Mouse (Mus musculus) T-helper 2 cell (primary cell): ENCODE results near the gene Mical3.
"Not testable (repeated sequence)": the region's sequence is repeated elsewhere in the genome, so short reads cannot be mapped to it uniquely, and the experiment has no call there.

ENCODE experiments used
- in situ Hi-C: fragments of 300-600 bp; cut with MboI, MseI; formaldehyde crosslinking; loops from one replicate; pipeline ENCODE4 v1.15.1; 2025; ENCODE audit warnings: high pct_unique_total_duplicates

The Mical3 gene

DNA sequence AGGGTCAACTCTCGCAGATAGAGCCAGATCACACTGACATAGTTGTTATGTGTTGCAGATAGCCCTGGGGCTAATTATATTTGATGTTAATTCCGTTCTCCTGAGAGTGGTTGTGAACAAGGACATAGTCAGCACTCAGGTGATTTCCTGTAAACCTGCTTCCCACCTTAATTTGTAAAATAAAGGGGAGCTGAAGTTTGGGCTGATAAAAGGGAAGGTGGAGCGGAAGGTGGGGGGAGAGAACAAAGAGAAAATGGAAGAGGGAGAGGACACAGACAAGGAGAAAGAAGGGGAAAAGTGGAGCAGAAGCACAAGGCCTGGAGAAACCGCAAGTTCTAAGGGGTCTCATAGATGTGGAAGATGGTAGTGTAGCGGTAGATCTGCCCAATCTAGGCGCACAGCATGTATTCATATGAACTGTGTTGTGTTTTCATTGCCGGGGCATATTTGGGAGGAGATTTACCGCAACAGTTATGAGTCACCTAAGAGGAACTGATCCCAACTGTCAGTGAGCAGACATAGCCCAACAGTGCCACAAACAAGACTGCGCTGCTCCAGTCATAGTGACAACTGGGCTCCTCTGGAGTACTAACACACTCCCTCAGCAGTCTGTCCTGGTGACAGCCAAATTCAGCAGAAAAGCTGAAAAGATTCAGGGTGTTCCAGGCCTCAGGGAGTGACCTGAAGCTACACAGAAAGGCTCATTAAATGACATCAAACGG, 222.8 kb downstream of the Mical3 start:
- in situ Hi-C loops = not testable (repeated sequence)

DNA sequence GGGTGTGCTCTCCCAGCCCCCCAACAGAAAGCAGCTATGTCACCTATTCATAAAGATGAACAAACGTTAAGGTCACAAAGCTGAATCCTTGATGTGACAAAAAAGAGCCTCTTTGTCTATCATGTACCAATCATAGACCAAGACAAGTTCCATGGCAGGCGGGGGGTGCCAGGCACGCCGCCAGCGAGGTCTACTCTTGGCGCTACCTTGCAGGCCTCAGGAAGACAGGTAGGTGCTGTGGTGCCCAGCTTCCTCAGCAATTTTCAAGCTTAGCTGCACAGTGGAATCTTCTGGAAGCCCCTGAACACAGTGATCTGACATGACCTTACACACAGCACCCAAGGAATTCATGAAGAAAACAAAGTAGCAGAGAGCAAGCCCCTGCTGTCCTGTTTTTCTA, 224.3 kb downstream of the Mical3 start:
- in situ Hi-C loops = no loop called here

DNA sequence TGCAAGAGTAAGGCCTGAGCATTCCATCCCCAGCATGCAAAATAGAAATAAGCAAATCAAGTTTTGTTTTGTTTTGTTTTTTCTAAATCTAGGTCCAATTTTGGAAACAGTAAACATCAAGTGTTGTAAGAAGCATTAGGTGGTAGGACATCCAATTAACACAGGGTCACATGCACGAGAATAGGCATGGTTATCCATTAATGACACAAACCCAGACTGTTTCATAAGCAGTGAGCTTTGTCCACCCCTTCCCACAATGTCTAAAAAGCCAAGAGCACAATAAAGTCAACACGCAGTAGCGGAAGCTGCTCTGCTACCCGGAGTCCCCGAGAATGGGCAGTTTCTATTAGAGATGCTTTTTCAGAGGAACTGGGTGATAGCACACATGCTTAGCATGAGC, 225.7 kb downstream of the Mical3 start:
- in situ Hi-C loops = no loop called here

DNA sequence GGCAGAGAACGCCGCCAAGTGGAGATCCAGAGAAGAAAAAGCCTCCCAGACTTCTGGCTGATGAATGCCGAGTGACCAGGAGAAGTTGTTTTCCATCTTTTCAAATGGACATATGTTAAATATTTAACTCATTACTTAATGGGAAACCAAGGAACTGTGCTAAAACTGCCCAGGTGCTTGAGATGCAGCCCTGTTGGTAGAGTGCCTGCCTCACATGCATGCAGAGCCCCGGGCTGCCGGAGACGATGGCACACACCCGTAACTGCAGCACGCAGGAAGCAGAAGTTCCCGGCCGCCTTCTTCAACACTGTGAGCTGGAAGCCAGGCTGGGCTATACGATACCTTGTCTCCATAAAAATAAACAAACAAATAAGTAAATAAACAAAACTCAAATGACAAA, 226.8 kb downstream of the Mical3 start:
- in situ Hi-C loops = no loop called here

DNA sequence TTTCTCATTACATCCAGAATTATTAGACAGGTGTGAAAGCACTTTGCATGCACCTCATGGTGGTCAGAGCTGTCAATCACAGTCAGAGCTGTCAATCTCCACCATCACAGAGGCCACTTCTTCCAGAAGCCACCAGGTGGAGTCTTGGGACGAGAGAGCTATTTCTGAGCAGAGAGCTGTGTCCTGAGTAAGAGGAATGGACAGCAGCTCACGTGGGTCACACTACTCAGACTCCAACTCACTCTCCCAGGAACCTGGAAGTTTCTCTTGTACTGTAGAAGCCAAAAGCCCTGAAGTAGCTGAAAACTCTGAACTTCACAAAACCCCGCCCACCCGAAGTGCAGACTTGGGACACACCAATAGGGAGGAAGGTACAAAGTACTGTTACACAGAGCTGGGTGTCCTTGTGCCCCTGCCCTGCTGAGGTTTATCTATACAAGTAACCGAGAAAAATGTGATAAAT, 227.3 kb downstream of the Mical3 start:
- in situ Hi-C loops = no loop called here

DNA sequence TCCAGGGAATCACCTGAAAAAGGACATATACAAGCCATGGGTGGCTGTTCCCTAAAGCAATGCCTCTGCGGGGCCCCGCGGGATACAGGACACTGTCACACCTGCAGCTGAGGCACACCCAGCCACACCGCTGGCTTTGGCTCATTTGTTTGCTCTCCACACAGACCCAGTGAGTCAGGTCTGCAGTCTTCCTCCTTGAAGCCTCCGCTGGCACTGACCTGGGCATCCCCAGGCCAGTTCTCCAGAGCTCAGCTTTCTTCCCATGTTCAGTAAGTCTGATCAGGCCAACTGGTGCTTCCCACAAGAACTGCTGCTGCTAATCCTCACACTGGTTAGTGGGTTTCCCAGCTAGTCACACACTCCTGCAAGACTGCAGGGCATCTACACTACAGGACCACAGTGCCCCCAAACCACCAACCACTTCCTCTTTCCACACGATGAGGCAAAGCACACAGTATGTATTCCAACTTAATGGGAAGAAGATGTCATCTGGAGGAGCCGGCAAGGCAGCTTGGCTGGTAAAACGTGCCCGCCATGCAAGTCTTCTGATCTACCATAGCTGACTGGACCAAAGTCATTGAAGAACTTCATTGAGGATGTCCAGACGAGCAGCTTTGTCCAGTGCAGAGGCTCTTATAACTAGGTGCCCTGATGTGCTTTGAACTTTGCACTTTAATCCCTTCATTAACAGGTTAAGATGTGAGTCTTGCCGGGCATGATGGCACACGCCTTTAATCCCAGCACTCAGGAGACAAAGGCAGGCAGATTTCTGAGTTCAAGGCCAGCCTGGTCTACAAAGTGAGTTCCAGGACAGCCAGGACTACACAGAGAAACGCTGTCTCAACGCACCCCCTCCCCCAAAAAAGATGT, 228.8 kb downstream of the Mical3 start:
- in situ Hi-C loops = no loop called here

DNA sequence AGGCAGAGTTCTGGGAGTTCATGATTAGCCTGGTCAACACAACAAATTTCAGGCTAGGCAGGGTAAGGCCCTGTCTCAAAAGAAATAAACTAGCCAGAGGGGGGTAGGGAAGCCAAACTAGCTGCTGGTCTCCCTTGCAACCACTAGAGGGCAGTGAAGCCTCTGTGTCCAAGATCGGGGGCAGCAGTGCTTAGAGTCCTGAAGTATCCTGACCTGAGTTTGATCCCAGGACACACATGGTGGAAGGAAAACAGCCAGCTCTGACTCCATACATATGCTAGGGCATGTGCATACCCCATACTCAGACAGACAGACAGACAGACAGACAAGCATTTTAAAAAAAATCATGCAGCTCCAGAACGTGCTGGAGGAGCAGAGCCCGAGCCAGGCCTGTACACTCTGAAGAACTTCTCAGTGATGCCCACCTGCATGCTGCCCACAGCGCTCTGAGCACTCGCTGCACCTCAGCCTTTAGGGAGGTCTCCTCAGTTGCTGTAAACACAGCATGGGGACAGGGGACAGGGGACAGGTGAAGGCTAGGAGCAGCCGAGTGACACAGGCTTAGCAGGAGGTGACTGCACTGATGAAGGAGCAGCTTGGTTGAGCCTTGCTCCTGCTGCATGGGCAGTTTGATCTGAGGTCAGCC, 232.5 kb downstream of the Mical3 start:
- in situ Hi-C loops = no loop called here

DNA sequence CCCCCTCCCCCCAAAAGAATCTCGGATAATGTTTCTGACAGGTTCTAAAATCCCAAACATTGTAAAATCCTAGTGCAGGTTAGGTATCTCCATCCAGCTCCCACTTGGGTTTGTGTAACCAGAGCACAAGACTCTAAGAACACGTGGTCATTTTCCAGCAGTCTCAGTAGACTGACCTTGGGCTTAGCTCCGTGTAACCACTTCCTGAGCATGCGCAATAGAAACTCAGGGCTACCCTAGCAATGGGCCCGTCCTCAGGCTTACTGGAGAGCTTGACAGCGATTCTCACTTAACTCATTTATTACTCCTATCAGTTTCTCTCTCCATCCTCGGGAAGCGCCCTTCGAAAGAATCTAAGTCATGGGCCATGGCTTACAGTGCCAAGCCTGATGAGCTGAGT, 236.3 kb downstream of the Mical3 start:
- in situ Hi-C loops = no loop called here

DNA sequence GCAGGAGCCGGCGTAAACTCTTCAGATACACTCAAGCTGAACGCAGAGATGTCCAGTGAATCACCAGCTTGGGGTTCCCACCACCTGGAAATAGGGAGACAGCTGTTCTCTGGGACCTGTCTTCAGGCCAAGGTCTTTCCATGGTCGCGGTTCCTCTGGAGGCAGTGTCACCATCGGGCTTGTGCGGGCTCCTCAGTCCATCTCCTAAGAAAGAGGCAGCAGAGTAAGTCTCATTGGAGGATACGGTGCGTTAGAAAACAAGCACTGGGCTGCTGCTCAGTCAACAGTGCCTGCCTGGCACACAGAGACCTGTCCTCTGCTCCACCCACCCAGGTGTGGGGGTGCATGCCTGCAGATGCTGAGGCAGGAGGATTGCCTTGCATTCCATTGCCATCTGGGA, 236.7 kb downstream of the Mical3 start:
- in situ Hi-C loops = no loop called here

DNA sequence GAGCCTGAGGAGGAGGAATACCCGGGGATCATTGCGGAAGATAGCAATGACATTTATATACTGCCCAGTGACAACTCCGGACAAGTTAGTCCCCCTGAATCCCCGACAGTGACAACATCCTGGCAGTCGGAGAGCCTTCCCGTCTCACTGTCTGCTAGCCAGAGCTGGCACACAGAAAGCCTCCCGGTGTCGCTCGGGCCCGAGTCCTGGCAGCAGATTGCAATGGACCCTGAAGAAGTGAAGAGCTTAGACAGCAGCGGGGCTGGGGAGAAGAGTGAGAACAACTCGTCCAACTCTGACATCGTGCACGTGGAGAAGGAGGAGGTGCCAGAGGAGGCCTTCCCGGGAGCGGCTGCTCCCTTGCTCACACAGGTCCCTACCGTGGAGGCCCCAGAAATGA, 244.1 kb downstream of the Mical3 start:
- in situ Hi-C loops = no loop called here

DNA sequence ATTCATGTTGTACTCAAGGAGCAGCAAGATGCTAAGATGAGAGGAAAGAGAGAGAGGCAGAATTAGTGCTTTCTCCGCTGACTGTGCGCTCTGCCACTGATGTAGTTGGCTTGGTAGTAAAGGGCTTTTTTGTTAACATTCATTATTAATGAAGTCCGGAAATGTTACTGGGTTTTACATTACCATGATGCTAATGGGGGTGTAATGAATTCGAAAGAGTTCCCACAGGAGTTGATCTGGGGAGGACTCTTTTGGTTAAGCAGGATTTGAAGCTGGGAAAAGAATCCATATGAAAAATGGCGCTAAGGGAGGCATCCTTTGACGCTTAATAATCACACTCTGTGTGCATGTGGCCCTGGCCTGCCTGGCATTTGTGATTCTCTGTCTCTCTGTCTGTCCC, 246.4 kb downstream of the Mical3 start:
- in situ Hi-C loops = no loop called here
